Mouse (Mus musculus): ENCODE data around the gene Plpp7. TPM values are rescaled to one million over a fixed set of nuclear protein-coding genes. Genes with fewer than 3 reads are reported as not detected.

Gene Plpp7
- 3.0 and 3.4 TPM in 2 replicates for polyA plus RNA-seq (2016; fragmentation: Nextera tagmentation; extraction: Ambion mirVana)

- peak; percentile 35; the same call in 1 of the 2 replicates for ATAC-seq
- H3K9me3 ChIP-seq (replicated peaks) = no peaks in the 10 kb centered on the region
- peaks cover 50% of the 10 kb centered on the region for H3K4me1 ChIP-seq
- H3K27me3 ChIP-seq (replicated peaks) = 0 out of 2 replicates have a peak, but pooled peaks cover 6% of the 10 kb centered on the region
- 59% methylated on average over 22 of the region's 22 CpGs for WGBS (ENCODE audit: insufficient replicate concordance)
- H3K27ac ChIP-seq = peak within 1 kb of the TSS; percentile 55
- H3K9ac ChIP-seq = peak within 1 kb of the TSS; percentile 56
- peak within 1 kb of the TSS; percentile 46 for H3K4me3 ChIP-seq
- 0 out of 2 replicates have a peak, but pooled peaks cover 2% of the 10 kb centered on the region for H3K36me3 ChIP-seq
- H3K4me2 ChIP-seq = peak within 1 kb of the TSS; percentile 62
Measured at GRCm38 (mm10) chr2:32095351-32096121, at the start of gene Plpp7. Plpp7 (plus strand) TSS chr2:32095528.

GRCm38 (mm10) chr2:32046009-32046408 lies 49.3 kb upstream of the Plpp7 start:
- WGBS (ENCODE audit: insufficient replicate concordance) = 84% methylated on average over 10 of the region's 10 CpGs
- Histone ChIP-seq H3K27ac (no peak overlapping the region), H3K4me1 (no peaks in the 10 kb centered on the region), H3K27me3 (replicated peaks) (no peaks in the 10 kb centered on the region), H3K9me3 (replicated peaks) (no peaks in the 10 kb centered on the region), H3K4me3 (no peak overlapping the region), H3K36me3 (peaks cover 97% of the 10 kb centered on the region), H3K4me2 (no peak overlapping the region), H3K9ac (no peak overlapping the region)
- no peak for ATAC-seq

GRCm38 (mm10) chr2:32047323-32047722 lies 48.0 kb upstream of the Plpp7 start:
- no peaks in the 10 kb centered on the region for H3K4me1 ChIP-seq
- no peak for ATAC-seq
- WGBS (ENCODE audit: insufficient replicate concordance) = 89% methylated on average over 10 of the region's 10 CpGs
- H3K27me3 ChIP-seq (replicated peaks) = no peaks in the 10 kb centered on the region
- no peaks in the 10 kb centered on the region for H3K9me3 ChIP-seq (replicated peaks)
- H3K27ac ChIP-seq = no peak overlapping the region
- H3K9ac ChIP-seq = no peak overlapping the region
- H3K36me3 ChIP-seq = peaks cover 98% of the 10 kb centered on the region
- H3K4me3 ChIP-seq = no peak overlapping the region
- H3K4me2 ChIP-seq = no peak overlapping the region

GRCm38 (mm10) chr2:32051791-32052190 lies 43.5 kb upstream of the Plpp7 start:
- Histone ChIP-seq H3K4me2 (no peak overlapping the region), H3K36me3 (peaks cover 73% of the 10 kb centered on the region), H3K9ac (no peak overlapping the region), H3K27ac (no peak overlapping the region), H3K9me3 (replicated peaks) (no peaks in the 10 kb centered on the region), H3K4me3 (no peak overlapping the region), H3K4me1 (peaks cover 20% of the 10 kb centered on the region), H3K27me3 (replicated peaks) (no peaks in the 10 kb centered on the region)
- 84% methylated on average over 8 of the region's 8 CpGs for WGBS (ENCODE audit: insufficient replicate concordance)
- no peak for ATAC-seq

- Histone ChIP-seq H3K9me3 (replicated peaks) (no peaks in the 10 kb centered on the region), H3K4me2 (no peak overlapping the region), H3K27ac (no peak overlapping the region), H3K9ac (no peak overlapping the region), H3K4me1 (peaks cover 26% of the 10 kb centered on the region), H3K27me3 (replicated peaks) (no peaks in the 10 kb centered on the region), H3K4me3 (no peak overlapping the region), H3K36me3 (peaks cover 66% of the 10 kb centered on the region)
- 83% methylated on average over 7 of the region's 7 CpGs for WGBS (ENCODE audit: insufficient replicate concordance)
- no peak for ATAC-seq
Measured at GRCm38 (mm10) chr2:32052418-32052817, 42.9 kb upstream of the Plpp7 start.

- no peak overlapping the region for H3K4me2 ChIP-seq
- peaks cover 36% of the 10 kb centered on the region for H3K36me3 ChIP-seq
- H3K27me3 ChIP-seq (replicated peaks) = no peaks in the 10 kb centered on the region
- no peak overlapping the region; the same call in 1 of the 2 replicates for H3K27ac ChIP-seq
- no peak overlapping the region for H3K9ac ChIP-seq
- H3K4me1 ChIP-seq = peaks cover 49% of the 10 kb centered on the region
- H3K9me3 ChIP-seq (replicated peaks) = no peaks in the 10 kb centered on the region
- ATAC-seq = no peak
- H3K4me3 ChIP-seq = no peak overlapping the region
- 70% methylated on average over 7 of the region's 7 CpGs for WGBS (ENCODE audit: insufficient replicate concordance)
Measured at GRCm38 (mm10) chr2:32055357-32055965, 39.9 kb upstream of the Plpp7 start.

GRCm38 (mm10) chr2:32056524-32056923 lies 38.8 kb upstream of the Plpp7 start:
- peaks cover 60% of the 10 kb centered on the region for H3K4me1 ChIP-seq
- H3K4me2 ChIP-seq = no peak overlapping the region
- H3K27ac ChIP-seq = 0 out of 2 replicates have a peak overlapping the region, but pooled peaks have one; percentile 26
- 80% methylated on average over 10 of the region's 10 CpGs for WGBS (ENCODE audit: insufficient replicate concordance)
- H3K36me3 ChIP-seq = peaks cover 25% of the 10 kb centered on the region
- H3K9ac ChIP-seq = no peak overlapping the region
- no peak for ATAC-seq
- H3K9me3 ChIP-seq (replicated peaks) = no peaks in the 10 kb centered on the region
- no peaks in the 10 kb centered on the region for H3K27me3 ChIP-seq (replicated peaks)
- H3K4me3 ChIP-seq = no peak overlapping the region

GRCm38 (mm10) chr2:32057360-32057759 lies 38.0 kb upstream of the Plpp7 start:
- H3K9ac ChIP-seq = 0 out of 2 replicates have a peak overlapping the region, but pooled peaks have one; percentile 13
- peaks cover 17% of the 10 kb centered on the region for H3K36me3 ChIP-seq
- H3K4me3 ChIP-seq = no peak overlapping the region
- 0 out of 2 replicates have a peak overlapping the region, but pooled peaks have one; percentile 45 for H3K27ac ChIP-seq
- no peaks in the 10 kb centered on the region for H3K27me3 ChIP-seq (replicated peaks)
- H3K9me3 ChIP-seq (replicated peaks) = no peaks in the 10 kb centered on the region
- peaks cover 68% of the 10 kb centered on the region for H3K4me1 ChIP-seq
- ATAC-seq = no peak
- 45% methylated on average over 2 of the region's 2 CpGs for WGBS (ENCODE audit: insufficient replicate concordance)
- H3K4me2 ChIP-seq = no peak overlapping the region

- Histone ChIP-seq H3K27ac (0 out of 2 replicates have a peak overlapping the region, but pooled peaks have one; percentile 45), H3K4me2 (no peak overlapping the region), H3K36me3 (peaks cover 14% of the 10 kb centered on the region), H3K9me3 (replicated peaks) (no peaks in the 10 kb centered on the region), H3K4me1 (peaks cover 72% of the 10 kb centered on the region), H3K27me3 (replicated peaks) (no peaks in the 10 kb centered on the region), H3K4me3 (no peak overlapping the region), H3K9ac (0 out of 2 replicates have a peak overlapping the region, but pooled peaks have one; percentile 13)
- 69% methylated on average over 4 of the region's 4 CpGs for WGBS (ENCODE audit: insufficient replicate concordance)
- ATAC-seq = no peak
Measured at GRCm38 (mm10) chr2:32057794-32058193, 37.5 kb upstream of the Plpp7 start.

- Histone ChIP-seq H3K4me1 (peaks cover 77% of the 10 kb centered on the region), H3K27me3 (replicated peaks) (no peaks in the 10 kb centered on the region), H3K4me3 (no peak overlapping the region), H3K4me2 (no peak overlapping the region), H3K27ac (no peak overlapping the region), H3K9ac (no peak overlapping the region), H3K9me3 (replicated peaks) (no peaks in the 10 kb centered on the region), H3K36me3 (peaks cover 13% of the 10 kb centered on the region)
- WGBS (ENCODE audit: insufficient replicate concordance) = 85% methylated on average over 9 of the region's 9 CpGs
- no peak for ATAC-seq
Measured at GRCm38 (mm10) chr2:32058241-32058640, 37.1 kb upstream of the Plpp7 start.

GRCm38 (mm10) chr2:32058716-32059115 lies 36.6 kb upstream of the Plpp7 start:
- Histone ChIP-seq H3K4me2 (no peak overlapping the region), H3K9ac (no peak overlapping the region), H3K36me3 (peaks cover 8% of the 10 kb centered on the region), H3K27me3 (replicated peaks) (no peaks in the 10 kb centered on the region), H3K27ac (peak overlapping the region; percentile 30; the same call in 1 of the 2 replicates), H3K9me3 (replicated peaks) (no peaks in the 10 kb centered on the region), H3K4me1 (peaks cover 81% of the 10 kb centered on the region), H3K4me3 (no peak overlapping the region)
- WGBS (ENCODE audit: insufficient replicate concordance) = 58% methylated on average over 5 of the region's 5 CpGs
- ATAC-seq = no peak

- no peak for ATAC-seq
- Histone ChIP-seq H3K4me2 (no peak overlapping the region), H3K4me3 (no peak overlapping the region), H3K9me3 (replicated peaks) (no peaks in the 10 kb centered on the region), H3K27me3 (replicated peaks) (no peaks in the 10 kb centered on the region), H3K27ac (no peak overlapping the region), H3K36me3 (peaks cover 11% of the 10 kb centered on the region), H3K9ac (no peak overlapping the region), H3K4me1 (peaks cover 88% of the 10 kb centered on the region)
- 62% methylated on average over 6 of the region's 6 CpGs for WGBS (ENCODE audit: insufficient replicate concordance)
Measured at GRCm38 (mm10) chr2:32059613-32060012, 35.7 kb upstream of the Plpp7 start.
